Mouse (Mus musculus): ENCODE data around the gene Mif4gd. TPM values are rescaled to one million over a fixed set of nuclear protein-coding genes. Genes with fewer than 3 reads are reported as not detected.

Mif4gd gene
- polyA plus RNA-seq, 1 experiment from 2014 or later, result 18.8 TPM

DNA sequence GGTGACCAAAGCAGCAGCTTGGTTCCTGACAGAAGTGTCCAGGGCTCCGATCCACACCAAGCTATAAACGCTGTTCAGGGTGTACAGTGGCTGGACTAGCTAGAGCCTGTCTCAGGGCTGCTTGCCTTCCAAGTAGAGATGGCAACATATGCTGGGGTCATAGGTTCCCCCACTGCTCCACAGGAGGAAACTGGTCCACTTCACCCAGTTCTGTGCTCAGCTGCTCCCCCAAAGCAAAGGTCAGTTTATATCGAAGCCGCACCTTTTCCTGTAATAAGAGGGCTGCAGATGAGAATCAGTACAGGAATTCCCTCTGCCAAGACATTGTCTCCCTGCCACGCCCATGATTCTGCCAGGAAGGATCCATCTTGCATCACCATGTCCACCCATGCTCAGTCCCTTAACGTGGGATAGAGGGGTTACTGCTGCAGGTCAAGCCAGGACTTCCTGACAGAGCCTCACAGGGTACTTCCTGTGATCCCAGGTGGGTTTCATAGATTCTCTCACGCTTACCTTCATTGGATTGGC lies 27.1 kb downstream of the Mif4gd start:
- H3K4me3 ChIP-seq, result no peak overlapping the region
- WGBS, result 88% methylated on average over 7 of the region's 7 CpGs
- H3K27ac ChIP-seq, result no peak overlapping the region
- H3K9me3 ChIP-seq, result no peaks in the 10 kb centered on the region
- ATAC-seq (ENCODE audit: low FRiP score, low read depth), result no peak
- H3K36me3 ChIP-seq, result peaks cover 96% of the 10 kb centered on the region
- H3K9ac ChIP-seq, result no peak overlapping the region
- no peaks in the 10 kb centered on the region for H3K27me3 ChIP-seq
- H3K4me2 ChIP-seq (replicated peaks), result no peak overlapping the region
- H3K4me1 ChIP-seq, result no peaks in the 10 kb centered on the region

DNA sequence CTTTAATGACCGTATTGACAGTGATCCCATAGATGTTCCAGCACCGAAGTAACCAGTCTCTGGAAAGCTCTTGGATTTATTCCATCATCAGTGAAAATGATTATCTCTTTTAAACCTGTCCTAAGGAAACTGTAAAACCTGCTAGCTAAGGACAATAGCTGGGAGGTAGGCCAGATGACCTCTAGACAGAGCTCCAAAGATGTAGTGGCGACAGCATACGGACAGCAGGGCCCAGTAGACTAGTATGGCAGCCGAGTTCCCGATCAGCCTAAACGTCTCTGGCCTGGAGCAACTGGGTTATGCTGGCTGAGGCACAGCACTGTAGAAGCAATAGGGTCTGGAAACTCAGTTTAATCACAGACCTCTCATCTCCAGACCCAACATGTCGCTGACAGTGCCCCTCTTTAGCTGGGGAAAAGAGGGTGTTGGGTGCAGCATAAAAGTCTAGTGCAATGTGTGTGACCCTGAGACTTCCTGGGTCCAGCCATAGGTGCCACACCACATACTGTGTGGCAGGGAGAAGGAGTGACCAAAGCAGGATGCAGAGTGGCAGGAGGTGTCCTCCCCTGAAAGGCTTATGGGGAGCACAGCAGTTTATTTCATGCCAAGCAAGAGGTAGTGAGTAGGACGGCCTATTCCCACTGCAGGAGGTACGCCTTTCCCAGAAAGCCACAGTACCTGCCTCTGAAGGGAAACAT lies 28.2 kb downstream of the Mif4gd start:
- H3K9ac ChIP-seq, result no peak overlapping the region
- H3K36me3 ChIP-seq, result peaks cover 96% of the 10 kb centered on the region
- no peak overlapping the region for H3K4me2 ChIP-seq (replicated peaks)
- H3K9me3 ChIP-seq, result no peaks in the 10 kb centered on the region
- WGBS, result 84% methylated on average over 10 of the region's 10 CpGs
- H3K27ac ChIP-seq, result no peak overlapping the region
- no peaks in the 10 kb centered on the region for H3K27me3 ChIP-seq
- H3K4me3 ChIP-seq, result no peak overlapping the region
- ATAC-seq (ENCODE audit: low FRiP score, low read depth), result no peak
- no peaks in the 10 kb centered on the region for H3K4me1 ChIP-seq

DNA sequence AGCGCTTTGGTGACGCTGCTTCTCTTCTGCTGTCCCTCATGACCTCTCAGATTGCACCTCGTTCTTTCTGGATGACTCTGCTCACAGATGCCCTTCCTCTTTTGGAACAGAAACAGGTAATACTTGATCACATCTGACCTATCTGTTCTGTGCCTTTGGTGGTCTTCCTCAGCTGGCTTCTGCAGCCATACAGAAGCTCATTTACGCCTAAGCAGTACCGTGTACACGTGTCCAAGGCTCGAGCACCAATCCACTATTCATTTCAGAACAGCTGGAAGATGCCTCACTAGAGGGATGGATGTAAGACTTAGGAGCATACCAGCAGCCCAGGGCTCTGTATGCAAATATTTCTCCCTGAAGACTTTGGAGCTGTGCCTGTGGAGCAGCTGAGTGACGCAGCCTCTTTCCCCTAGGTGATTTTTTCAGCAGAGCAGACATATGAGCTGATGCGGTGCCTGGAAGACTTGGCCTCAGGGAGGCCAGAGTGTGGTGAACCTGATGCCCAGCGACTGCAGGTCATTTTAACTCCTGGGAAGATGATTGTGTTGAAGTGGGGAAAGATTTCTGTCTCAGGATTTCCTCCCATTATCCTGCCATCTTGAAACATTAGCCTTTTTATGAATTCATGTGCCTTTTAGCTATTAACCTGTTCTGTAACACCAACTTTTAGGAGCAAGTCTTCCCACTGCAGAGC lies 29.7 kb downstream of the Mif4gd start:
- H3K36me3 ChIP-seq, result peaks cover 99% of the 10 kb centered on the region
- H3K4me2 ChIP-seq (replicated peaks), result no peak overlapping the region

DNA sequence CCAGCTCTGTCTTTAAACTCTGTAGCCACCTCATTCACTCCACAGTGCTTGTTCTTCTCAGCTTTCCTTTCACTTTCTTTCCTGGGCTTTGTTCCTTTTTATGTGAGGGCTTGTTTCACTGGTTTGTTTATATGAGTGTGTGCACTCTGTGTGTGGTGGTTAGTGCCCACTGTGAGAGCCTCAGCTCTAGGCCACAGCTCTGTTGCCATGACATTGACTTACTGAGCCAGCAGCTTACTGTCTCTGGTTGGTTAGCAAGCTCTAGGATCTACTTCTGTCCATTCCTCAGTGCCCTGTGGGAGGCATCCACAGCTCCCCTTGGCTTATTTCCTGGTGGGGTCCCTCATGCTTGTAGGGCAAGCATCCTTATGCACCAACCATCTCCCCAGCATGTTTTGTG lies 33.7 kb downstream of the Mif4gd start:
- peaks cover 76% of the 10 kb centered on the region for H3K36me3 ChIP-seq
- ATAC-seq (ENCODE audit: low FRiP score, low read depth), result no peak
- H3K9ac ChIP-seq, result no peak overlapping the region; the same call in 1 of the 2 replicates
- H3K27me3 ChIP-seq, result no peaks in the 10 kb centered on the region
- H3K4me2 ChIP-seq (replicated peaks), result no peak overlapping the region
- no peak overlapping the region for H3K27ac ChIP-seq
- H3K9me3 ChIP-seq, result no peaks in the 10 kb centered on the region
- no peaks in the 10 kb centered on the region for H3K4me1 ChIP-seq
- no peak overlapping the region for H3K4me3 ChIP-seq

More for the DNA sequence above, 29.7 kb downstream of the Mif4gd start:
- H3K4me3 ChIP-seq, result no peak overlapping the region
- WGBS, result 87% methylated on average over 10 of the region's 10 CpGs
- H3K27ac ChIP-seq, result no peak overlapping the region
- no peak for ATAC-seq (ENCODE audit: low FRiP score, low read depth)
- no peaks in the 10 kb centered on the region for H3K27me3 ChIP-seq
- no peaks in the 10 kb centered on the region for H3K9me3 ChIP-seq
- no peaks in the 10 kb centered on the region for H3K4me1 ChIP-seq
- no peak overlapping the region; the same call in 1 of the 2 replicates for H3K9ac ChIP-seq

DNA sequence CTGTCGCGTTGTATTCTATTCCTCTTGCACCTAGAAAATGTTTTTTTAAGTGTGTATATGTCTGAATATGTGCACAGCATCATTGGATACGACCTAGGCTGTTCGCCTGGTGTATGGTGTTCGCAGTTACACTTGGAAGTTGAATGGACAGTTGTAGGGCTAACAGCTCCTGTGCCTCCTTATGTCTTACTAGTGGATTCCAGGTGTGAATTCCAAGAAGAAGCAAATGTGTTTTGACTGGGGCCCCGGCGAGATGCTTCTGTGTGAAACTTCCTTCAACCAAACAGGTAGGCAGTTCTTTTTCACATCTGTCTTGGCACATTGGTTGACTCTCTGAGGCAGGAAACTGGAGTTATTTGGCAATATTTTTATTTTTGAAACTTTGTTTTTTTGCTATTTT lies 47.8 kb downstream of the Mif4gd start:
- peaks cover 14% of the 10 kb centered on the region for H3K4me1 ChIP-seq
- WGBS, result 15% methylated on average over 7 of the region's 7 CpGs

DNA sequence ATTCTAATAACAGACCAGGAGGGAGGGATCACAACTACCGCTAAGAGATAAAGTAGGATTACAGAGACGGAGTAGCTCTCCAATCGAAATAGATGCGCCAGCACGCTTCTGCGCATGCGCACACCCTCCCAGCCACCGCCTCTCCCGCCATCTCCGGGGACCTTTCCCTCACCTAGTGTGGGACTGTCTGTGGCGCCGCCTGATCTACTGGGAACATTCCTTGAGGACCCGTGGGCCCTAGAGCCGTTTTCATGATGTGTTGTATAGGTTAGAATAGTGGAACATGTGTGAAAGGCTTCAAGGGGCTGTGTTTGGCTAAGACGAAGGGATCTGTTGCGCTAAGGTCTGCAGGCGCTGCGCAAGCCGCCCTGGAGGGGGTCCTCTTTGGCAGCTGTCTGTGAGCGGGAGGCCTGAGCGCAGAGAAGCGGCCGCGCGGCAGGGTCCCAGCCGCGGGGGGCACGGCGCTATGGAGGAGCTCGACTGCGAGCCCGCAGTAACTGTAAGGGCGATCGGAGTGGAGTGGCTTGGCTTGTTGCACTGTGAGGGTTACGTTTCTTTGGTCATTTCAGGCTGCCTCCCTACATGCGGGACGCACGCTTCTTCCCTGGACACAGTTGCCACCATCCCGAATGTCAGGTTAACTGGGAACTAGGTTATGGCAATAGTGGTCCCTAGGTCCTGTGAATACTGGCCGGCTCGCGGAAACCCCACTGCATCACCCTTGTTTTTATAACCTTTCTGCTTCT lies 48.5 kb downstream of the Mif4gd start, which contains the start of gene Nup85:
TSS of gene Nup85 (plus strand) at position 371 of the 746 bp plus-strand sequence.
- Histone ChIP-seq H3K4me3 (peak within 1 kb of the TSS; percentile 87), H3K9me3 (no peaks in the 10 kb centered on the region), H3K27ac (peak within 1 kb of the TSS; percentile 78; the same call in 1 of the 2 replicates), H3K4me1 (peaks cover 14% of the 10 kb centered on the region), H3K36me3 (peaks cover 36% of the 10 kb centered on the region), H3K4me2 (replicated peaks) (peak within 1 kb of the TSS; percentile 86), H3K9ac (peak within 1 kb of the TSS; percentile 83), H3K27me3 (no peaks in the 10 kb centered on the region)
- WGBS, result under 1% methylated on average over 42 of the region's 42 CpGs
- ATAC-seq (ENCODE audit: low FRiP score, low read depth), result peak; percentile 91

More for the DNA sequence above, 47.8 kb downstream of the Mif4gd start:
- H3K9me3 ChIP-seq, result no peaks in the 10 kb centered on the region
- H3K27me3 ChIP-seq, result no peaks in the 10 kb centered on the region
- peak overlapping the region; percentile 83 for H3K9ac ChIP-seq
- H3K4me3 ChIP-seq, result peak overlapping the region; percentile 87
- H3K36me3 ChIP-seq, result peaks cover 43% of the 10 kb centered on the region
- H3K4me2 ChIP-seq (replicated peaks), result peak overlapping the region; percentile 86
- H3K27ac ChIP-seq, result no peak overlapping the region
- ATAC-seq (ENCODE audit: low FRiP score, low read depth), result no peak

DNA sequence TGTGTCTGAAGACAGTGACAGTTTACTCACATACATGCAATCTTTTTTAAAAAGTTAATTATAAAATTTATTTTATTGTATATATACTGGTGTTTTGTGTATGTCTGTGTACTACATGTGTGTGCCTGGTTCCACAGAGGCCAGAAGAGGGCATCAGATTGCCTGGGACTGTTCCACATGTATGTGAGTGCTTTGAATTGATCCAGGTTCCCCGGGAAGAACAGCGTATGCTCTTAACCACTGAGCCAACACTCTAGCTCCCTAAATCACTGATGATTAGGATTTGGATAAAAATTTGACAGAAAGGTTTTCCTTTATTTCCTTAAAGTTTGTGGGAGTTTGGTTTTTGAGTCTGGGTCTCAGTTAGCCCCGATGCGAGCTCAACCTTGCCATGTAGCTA lies 49.4 kb downstream of the Mif4gd start:
- WGBS, result 49% methylated on average over 4 of the region's 4 CpGs
- Histone ChIP-seq H3K4me3 (peak overlapping the region; percentile 87), H3K36me3 (peaks cover 28% of the 10 kb centered on the region), H3K9ac (peak overlapping the region; percentile 83), H3K9me3 (no peaks in the 10 kb centered on the region), H3K4me2 (replicated peaks) (peak overlapping the region; percentile 86), H3K27me3 (no peaks in the 10 kb centered on the region), H3K4me1 (peaks cover 14% of the 10 kb centered on the region), H3K27ac (peak overlapping the region; percentile 78; the same call in 1 of the 2 replicates)
- ATAC-seq (ENCODE audit: low FRiP score, low read depth), result no peak

Other genes starting within 250 kb of the Mif4gd start
- 2.4 and 3.2 TPM in 2 replicates for gene Hid1, start 245.2 kb downstream of the Mif4gd start, polyA plus RNA-seq (2015; fragmentation: Nextera tagmentation; extraction: Ambion mirVana)
- 11.3 and 11.4 TPM in 2 replicates for gene Cdr2l, start 231.1 kb downstream of the Mif4gd start, polyA plus RNA-seq (2015; fragmentation: Nextera tagmentation; extraction: Ambion mirVana)
- gene Mrpl58, start 209.2 kb downstream of the Mif4gd start, polyA plus RNA-seq (2015; fragmentation: Nextera tagmentation; extraction: Ambion mirVana), result 174 and 178 TPM in 2 replicates
- 942 TPM in 2 replicates for gene Atp5h, start 193.0 kb downstream of the Mif4gd start, polyA plus RNA-seq (2015; fragmentation: Nextera tagmentation; extraction: Ambion mirVana)
- gene Kctd2, start 192.8 kb downstream of the Mif4gd start, polyA plus RNA-seq (2015; fragmentation: Nextera tagmentation; extraction: Ambion mirVana), result 16.1 and 17.4 TPM in 2 replicates
- gene Trim80, start 172.4 kb downstream of the Mif4gd start, polyA plus RNA-seq (2015; fragmentation: Nextera tagmentation; extraction: Ambion mirVana), result 0.08 TPM in 1 of 2 replicates, not detected in the other
- 0.15 and 0.19 TPM in 2 replicates for gene Slc16a5, start 150.5 kb downstream of the Mif4gd start, polyA plus RNA-seq (2015; fragmentation: Nextera tagmentation; extraction: Ambion mirVana)
- gene Armc7, start 137.3 kb downstream of the Mif4gd start, polyA plus RNA-seq (2015; fragmentation: Nextera tagmentation; extraction: Ambion mirVana), result 9.3 and 10.2 TPM in 2 replicates
- 65.4 and 75.4 TPM in 2 replicates for gene Nt5c, start 121.1 kb downstream of the Mif4gd start, polyA plus RNA-seq (2015; fragmentation: Nextera tagmentation; extraction: Ambion mirVana)
- 557 and 558 TPM in 2 replicates for gene Jpt1, start 98.6 kb downstream of the Mif4gd start, polyA plus RNA-seq (2015; fragmentation: Nextera tagmentation; extraction: Ambion mirVana)
- 1,169 and 1,249 TPM in 2 replicates for gene Sumo2, start 76.7 kb downstream of the Mif4gd start, polyA plus RNA-seq (2015; fragmentation: Nextera tagmentation; extraction: Ambion mirVana)
- 184 and 186 TPM in 2 replicates for gene Nup85, start 48.5 kb downstream of the Mif4gd start, polyA plus RNA-seq (2015; fragmentation: Nextera tagmentation; extraction: Ambion mirVana)
- gene Mrps7, start 9.0 kb downstream of the Mif4gd start, polyA plus RNA-seq (2015; fragmentation: Nextera tagmentation; extraction: Ambion mirVana), result 91.6 and 93.5 TPM in 2 replicates
- gene Gga3, start 8.9 kb downstream of the Mif4gd start, polyA plus RNA-seq (2015; fragmentation: Nextera tagmentation; extraction: Ambion mirVana), result 18.1 and 20.9 TPM in 2 replicates
- 28.5 and 30.2 TPM in 2 replicates for gene Slc25a19, start 15.3 kb upstream of the Mif4gd start, polyA plus RNA-seq (2015; fragmentation: Nextera tagmentation; extraction: Ambion mirVana)
- gene Grb2, start 95.6 kb upstream of the Mif4gd start, polyA plus RNA-seq (2015; fragmentation: Nextera tagmentation; extraction: Ambion mirVana), result 96.5 and 102 TPM in 2 replicates
- 22.7 and 31.9 TPM in 2 replicates for gene Tmem94, start 152.5 kb upstream of the Mif4gd start, polyA plus RNA-seq (2015; fragmentation: Nextera tagmentation; extraction: Ambion mirVana)
- 15.5 and 19.4 TPM in 2 replicates for gene Caskin2, start 200.7 kb upstream of the Mif4gd start, polyA plus RNA-seq (2015; fragmentation: Nextera tagmentation; extraction: Ambion mirVana)
- 32.9 and 33.8 TPM in 2 replicates for gene Tsen54, start 201.8 kb upstream of the Mif4gd start, polyA plus RNA-seq (2015; fragmentation: Nextera tagmentation; extraction: Ambion mirVana)
- gene Llgl2, start 211.1 kb upstream of the Mif4gd start, polyA plus RNA-seq (2015; fragmentation: Nextera tagmentation; extraction: Ambion mirVana), result 4.8 and 6.0 TPM in 2 replicates
- 0.15 and 0.24 TPM in 2 replicates for gene Myo15b, start 245.4 kb upstream of the Mif4gd start, polyA plus RNA-seq (2015; fragmentation: Nextera tagmentation; extraction: Ambion mirVana)